Mouse (Mus musculus): Measurements from ENCODE around the gene Tm4sf19.

Gene Tm4sf19

DNA sequence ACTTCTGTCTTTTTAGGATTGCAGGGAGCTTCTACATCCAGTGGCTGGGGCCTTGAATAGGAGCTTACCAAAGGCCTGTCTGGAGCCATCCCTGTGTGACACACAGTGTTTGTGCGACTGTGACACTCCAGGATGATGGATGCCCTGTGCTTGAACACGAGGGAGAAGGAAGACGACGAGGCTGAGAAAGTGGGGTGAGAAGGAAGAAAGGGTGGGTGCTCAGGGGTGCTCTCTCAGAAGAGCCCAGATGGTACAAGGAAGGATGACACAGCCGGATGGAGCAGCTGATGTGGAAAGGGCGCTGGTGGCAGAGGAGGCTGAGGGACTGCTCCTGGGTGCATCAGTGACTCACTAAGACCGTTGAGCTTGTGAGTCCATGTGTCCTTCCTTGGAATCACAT lies at the start of gene Tm4sf19:
Gene Tm4sf19 (plus strand): TSS at position 240 of the 400 bp plus-strand sequence.
- no peak for DNase-seq

DNA sequence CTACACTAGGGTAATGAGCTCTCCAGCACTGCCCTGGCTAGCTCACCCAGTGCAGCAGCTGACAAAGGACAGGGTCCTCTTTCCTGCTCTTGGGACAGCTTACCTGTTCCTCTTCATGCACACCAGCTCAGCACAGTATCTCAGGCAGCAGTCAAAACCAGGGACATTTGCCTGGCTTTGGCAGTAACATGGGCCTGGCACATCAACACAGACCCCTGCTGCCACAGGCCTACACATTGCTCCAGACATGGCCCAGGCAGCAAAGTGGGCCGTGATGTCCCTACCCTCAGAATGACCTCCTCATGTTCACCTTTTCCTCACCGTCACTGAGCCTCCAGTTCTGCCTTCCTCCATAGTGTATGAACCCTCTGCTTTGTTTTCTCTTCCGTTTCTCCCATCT lies 49.5 kb upstream of the Tm4sf19 start:
- no peak for DNase-seq

DNA sequence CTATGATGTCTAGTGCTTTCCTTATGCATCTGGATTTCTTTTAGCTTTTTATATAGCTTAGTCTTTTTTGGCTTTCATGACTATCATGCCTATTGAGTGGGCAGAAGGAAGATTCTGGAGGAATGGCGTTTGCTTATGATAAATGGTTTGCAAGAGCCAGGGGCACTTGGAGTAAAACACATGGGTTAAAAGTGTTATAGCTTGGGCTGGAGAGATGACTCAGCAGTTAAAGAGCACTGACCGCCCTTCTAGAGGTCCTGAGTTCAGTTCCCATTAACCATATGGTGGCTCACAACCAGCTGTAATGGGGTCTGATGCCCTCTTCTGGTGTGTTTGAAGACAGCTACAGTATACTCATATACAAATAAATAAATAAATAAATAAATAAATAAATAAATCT lies 36.8 kb upstream of the Tm4sf19 start:
- DNase-seq: no peak

DNA sequence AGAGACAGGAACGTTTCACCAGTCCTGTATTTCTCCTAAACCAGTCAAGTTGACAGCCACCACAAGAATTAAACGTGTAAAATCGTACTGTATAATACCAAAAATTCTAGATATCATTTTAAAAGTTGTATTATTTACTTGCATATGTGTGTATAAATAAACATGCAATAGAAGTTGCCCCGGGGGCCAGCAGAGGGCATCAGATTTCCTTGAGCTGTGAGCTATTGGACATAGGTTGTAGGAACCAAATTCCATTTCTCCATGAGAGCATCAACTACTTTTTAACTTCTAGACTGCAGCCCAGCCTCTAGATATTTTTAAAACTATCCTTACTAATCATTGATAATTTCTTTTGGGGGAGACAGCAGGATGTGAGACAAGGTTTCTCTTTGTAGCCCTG lies 29.0 kb upstream of the Tm4sf19 start:
- no peak for DNase-seq

DNA sequence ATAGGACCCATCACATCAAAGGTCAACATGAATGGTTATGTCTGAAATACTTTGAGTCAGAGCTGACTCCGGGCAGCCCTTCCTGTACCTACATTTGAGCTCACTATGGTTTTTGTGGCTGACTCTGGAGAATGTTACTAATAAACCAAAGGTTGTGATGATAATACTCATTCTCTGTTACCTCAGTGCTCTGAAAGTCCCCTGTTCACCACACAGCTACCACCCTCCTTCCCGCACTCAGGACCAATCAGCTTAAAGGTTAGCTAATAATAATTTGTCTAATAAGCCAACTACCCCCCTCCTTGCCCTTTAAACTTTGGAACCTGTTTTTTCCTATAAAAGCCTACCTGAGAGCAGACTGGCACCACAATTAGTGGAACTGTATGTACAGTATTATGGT lies 20.7 kb upstream of the Tm4sf19 start:
- DNase-seq: no peak

DNA sequence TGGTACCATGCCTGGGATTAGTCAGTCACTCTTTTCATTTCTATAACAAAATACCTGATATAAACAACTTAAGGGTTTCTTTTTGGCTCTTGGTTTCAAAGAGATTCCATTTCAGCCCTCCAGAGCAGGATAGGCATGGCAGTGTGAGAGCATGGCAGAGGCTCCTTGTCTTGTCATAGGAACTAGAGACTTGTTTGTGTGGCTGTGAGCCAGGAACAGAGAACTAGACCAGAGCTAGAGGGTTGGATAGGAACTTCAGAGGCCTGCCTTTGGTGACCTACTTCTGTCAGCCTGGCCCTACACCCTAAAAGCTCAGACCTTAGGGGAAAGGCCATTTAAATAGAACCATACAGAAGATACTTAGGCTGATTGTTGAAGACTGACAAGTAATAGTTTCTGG lies 17.4 kb upstream of the Tm4sf19 start:
- no peak for DNase-seq

DNA sequence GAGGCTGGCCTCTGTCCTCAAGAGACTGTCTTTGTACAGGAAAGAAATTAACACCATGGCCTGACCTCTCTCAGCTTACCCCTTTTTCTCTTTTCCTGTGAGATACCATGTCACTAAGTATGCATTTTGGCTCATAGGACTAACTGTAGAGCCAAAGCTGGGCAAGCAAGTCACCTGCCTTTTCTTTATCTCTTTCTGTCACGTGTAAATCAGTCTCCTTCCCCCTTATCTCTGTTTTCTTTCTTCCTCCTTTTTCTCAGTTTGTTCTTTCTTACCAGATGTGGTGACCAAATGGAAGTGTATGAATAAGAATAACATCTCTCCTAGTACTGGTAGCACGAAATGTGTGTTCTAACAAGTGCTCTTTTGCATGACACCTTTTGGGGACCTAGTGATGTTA lies 15.4 kb upstream of the Tm4sf19 start:
- DNase-seq: no peak

DNA sequence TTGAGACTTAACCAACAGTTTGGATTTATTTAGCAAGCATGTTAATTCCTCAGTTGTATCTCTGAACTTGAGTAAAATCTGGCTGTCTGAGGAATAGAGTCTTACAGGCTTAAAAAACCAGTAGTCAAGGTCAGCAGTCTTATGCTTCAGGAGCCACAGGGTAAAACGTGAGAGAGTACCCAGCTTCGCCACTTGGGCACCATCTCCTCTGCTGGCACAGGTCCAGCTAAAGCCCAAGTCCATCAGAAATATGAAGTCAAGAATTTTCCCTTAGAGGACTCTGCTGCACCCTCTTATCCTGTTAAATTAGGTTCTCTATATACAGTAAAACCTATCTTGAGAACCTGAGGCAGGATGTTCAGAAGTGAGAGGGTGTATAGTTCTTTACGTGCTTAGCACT lies 13.5 kb upstream of the Tm4sf19 start:
- DNase-seq: no peak

DNA sequence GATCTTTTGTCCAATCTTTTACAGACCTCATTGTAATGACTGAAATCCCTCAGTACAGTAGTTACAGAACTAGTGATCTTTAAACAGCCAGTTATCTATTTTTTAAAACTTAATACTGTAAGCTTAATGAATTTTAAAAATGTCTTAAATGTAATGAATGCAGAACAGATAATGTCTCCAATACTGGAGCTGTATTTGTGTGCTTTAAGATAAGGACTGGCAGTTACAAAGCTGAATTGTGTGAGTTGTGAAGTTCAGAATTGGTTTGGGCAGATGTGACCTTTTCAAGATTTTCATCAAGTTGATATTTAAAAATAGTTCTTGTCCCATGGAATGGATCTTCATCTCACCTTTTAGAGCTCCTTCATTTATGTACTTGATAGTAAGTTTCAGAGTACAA lies 11.3 kb upstream of the Tm4sf19 start:
- DNase-seq: no peak

DNA sequence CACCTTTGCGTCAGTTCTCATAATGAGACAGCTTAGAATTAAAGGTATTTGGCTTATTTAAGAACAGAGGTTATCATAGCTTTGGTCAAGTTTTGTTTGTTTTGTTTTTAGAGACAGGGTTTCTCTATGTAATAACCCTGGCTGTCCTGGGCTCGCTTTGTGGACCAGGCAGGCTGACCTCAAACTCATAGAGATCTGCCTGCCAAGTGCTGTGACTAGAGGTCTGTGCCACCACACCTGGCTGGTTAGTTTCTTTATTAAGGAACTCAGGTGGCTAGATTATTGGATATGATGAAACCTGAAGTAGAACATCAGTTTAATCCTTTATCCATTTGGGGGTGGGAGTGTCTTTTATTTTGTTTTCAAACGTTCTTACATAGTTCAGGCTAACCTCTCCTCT lies 10.5 kb upstream of the Tm4sf19 start:
- no peak for DNase-seq

DNA sequence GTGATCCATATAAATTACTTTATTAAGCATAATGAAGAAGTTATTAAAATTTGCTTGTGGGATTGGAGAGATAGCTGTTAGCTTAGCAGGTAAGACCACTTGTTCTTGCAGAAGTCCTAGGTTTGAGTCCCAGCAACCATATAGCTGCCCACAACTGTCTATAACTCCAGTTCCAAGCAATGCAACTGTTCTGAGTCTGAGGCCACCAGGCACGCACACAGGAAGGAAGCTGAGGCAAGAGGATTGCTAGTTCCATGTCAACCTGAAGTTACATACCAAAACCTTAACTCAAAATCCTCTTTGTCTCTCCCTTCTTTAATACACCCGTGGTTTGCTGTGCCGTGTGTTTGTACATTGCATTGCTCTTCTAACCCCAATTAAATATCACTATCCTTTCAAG lies 9.4 kb upstream of the Tm4sf19 start:
- DNase-seq: no peak

DNA sequence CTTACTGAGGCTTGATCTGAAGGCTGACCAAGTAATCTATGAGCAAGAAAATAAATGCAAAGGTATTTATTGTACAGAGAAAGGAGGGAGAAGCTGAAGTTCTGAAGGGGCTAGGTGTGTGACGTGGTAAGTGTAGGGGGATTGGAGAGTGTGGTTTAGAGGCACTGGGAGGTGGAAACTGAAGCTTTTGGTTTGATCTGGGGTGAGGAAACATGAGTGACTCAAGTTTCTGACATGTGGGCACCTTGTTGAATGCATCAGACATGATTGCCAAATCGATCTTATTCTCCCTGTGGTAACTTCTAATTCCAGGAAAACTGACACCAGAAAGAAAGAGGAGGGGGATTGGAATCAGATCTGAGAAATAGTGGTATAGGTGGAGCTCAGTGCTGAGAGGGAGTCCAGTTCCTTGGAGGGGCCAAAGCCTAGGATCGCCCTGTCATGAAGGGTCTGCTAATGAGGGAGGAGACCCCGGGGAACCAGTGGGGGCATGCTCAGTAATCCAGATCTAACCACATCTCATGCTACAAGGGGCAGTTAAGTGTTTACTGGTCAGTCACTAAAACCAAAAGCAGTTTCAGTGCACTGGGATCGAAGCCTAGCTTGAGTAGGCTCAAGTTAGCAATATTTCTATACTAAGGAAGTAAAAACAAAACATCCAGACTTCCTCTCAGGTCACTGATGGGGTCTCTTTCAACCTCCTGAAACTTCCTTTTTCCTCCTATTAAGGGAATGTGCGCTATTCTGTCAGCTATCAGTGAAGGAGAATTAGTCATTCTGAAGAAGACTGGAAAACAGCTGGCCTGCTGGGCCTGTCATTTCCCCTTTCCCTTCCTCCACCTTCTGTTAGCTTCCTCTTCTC lies 4.4 kb upstream of the Tm4sf19 start:
- DNase-seq: no peak

DNA sequence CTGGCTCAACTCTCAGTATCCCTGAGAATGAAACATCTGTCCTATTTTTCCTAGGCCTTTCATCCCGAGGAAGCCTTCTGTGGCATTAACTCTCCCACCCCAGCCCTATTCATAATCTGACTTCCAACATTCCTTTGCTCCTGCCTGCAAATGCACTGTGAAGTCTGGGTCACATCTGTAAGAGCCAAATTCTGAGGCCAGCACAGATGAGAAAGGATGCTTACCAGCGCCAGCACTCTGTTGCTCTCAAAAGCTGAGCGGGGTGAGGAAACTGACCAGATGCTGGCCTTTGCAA lies 3.8 kb upstream of the Tm4sf19 start:
- no peak for DNase-seq

DNA sequence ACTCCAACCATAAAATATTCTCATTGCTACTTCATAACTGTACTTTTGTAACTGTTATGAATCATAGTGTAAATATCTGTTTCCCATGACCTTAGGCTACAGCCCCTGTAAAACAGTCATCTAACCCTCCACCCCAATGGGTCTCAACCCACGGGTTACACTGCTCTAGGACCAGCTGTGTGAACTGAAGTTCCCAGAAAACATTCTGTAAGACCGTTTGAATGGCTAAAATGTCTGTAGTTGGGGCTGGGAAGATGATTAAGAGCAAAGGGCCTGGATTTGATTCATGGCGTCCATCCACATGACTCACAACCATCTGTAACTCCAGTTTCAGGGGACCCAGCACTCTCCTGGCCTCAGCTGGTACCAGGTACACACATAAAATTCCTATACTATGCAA lies 2.1 kb upstream of the Tm4sf19 start:
- no peak for DNase-seq

DNA sequence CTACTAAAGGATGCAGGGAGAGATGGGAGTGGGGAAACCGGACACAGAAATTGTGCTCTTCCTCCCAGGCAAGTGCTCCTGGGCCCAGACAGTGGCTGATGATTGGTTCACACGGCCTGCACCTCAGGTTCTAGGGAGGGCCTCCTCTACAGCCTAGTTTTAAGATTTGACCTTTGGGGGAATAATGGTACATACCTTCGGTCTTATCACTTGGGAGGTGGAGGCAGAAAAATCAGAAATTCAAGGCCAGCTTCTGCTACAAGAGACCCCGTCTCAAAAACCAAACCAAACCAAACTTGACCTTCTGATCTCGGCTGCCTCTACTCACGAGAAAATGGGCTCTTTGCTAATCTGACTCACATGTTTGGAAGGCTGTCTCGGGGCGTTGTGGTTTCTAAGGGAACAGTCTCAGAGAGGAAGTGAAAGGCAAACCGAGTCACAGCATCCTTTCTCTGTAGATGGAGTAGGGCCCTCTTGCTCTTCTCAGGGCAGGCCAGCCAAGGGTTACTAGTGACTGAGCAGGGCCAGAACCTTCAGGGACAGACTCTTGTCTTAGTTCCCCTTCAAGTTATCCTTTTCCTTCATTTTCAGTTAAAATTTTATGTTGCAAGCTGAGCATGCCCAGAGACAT lies 1.1 kb downstream of the Tm4sf19 start:
- no peak for DNase-seq

DNA sequence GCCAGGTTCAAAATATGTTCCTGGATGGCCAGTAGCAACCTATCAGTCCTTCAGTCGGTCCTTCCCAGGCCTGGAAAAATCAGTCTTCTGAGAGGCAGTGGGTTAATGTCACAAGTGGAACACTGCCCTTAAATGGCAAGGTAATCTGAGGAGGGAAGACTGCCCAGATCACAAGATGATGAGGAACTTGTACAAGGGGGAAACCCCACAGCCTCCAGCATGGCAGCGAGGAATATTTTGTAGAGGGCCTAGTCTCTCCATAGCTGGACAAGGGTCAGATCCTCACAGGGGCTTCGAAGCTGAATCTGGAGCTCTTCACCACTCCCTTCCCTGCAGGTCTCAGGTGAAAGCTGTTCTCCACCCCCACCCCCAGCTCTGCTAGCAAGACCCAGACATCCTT lies 2.5 kb downstream of the Tm4sf19 start:
- DNase-seq: no peak

DNA sequence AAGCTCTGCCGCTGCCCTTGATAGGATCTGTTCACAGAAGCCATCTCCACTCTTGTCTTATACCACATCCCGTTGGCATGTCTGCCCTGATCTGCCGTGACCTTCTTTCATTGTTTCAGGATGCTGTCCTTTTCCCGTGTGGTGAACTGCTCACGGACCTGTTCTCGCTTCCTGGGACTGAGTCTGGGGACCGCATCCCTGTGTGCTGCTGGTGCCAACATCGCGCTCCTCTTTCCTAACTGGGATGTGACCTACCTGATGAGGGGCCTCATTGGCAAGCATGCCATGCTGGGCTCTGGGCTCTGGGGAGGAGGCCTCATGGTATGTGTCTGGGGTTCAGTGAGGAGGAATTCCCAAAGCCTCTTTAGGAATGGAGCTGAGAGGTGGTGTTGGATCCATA lies 5.4 kb downstream of the Tm4sf19 start:
- no peak for DNase-seq

DNA sequence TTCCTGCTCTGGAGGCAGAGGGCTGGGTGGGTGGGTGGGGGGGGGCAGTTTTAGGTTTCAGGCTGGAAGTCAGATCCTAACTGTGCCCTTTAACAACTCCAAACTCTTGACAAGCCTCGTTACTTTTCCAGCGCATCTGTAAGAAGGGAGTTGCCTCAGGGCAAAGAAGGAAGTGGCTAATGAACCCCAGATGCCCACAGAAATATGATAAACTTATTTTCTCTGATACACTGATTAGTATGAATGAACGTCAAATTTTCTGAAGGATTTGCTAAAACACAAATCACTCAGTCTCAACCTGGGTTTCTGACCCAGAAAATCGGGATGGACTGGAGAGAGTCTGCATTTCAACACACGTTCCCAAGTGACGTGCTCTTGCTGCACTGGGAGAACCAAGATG lies 6.4 kb downstream of the Tm4sf19 start:
- no peak for DNase-seq

DNA sequence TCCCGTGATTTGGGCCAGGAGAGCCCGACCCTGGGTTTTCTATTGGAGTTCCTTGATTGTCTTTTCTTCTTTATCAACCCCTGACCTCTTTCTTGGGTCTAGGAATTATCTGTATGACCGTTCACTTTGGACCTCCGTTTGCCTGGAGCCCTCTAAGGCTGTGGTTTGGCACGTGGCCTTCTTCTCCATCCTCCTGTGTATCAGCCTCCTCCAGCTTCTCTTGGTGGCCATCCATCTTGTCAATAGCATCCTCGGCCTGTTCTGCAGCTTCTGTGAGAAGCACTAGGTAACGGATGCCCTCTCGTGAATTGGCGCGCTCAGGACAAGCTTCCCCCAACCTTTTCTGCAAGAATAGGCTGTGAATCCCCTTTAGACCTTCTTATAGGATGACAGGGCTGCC lies 7.4 kb downstream of the Tm4sf19 start:
- DNase-seq: no peak

DNA sequence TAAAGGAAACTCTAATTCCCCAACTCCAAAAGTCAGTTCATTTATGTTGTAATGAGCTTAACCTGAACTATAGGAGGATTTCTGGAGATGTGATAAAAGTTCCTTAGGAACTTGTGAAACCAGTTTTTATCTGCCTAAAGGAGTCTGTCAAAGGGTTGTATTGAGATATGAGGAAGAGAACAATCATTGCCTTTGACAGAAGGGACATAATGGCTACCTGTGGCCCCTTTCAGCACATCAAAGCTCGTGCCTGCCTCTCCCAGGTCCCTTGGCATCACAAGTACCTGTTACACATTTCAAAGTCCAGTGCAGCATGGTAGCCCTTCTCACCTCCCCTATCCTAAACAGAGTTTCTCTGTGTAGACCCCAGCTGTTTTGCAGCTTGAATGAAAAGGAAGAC lies 17.2 kb downstream of the Tm4sf19 start:
- DNase-seq: no peak

DNA sequence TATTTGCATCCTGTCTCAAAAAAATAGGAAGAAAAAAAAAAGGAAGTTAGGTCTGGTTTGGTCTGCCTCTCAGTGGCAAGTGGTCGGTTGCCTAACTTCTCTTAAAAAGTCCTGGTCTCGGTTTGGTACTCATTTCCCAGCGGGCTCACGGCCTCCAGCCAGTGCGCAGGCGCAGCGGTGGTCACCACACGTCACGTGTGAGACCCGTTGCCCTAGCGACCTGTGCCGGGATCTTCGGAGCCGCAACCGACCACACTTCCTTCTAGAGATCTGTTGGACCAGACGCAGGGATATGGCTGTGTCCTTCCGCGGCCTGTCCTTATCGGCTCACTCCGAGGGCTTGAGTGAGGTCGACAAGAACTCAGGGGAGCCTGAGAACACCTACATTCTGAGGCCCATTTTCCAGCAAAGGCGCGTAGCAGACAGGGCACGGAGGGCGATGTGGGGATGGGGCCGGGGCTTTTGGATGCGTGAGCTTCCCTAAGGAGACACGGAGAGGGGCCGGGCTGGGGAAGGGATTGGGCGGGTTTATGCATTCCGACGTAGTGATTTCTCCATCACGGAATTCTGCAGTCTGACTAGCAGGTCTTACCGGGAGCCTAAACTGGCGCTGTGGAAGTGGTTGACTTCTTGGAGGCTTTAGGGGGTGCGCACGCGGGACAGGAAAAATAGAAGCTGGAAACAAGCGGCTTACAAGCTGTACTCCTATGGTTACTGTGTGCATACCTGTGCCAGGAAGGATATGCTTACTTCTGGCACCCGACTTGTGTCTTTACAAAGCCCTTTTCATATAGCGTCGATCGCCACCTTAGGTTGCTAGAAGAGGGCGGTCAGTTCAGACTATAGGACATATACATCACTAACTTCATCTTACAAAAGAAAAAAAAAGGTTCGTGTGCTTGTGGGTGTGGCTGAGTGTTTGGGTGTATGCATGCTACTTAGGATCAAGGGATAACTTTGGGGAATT lies 19.5 kb downstream of the Tm4sf19 start, which contains the start of gene Tctex1d2:
Gene Tctex1d2 (plus strand): TSS at position 186 of the 967 bp plus-strand sequence.
- DNase-seq: peak; percentile 91

DNA sequence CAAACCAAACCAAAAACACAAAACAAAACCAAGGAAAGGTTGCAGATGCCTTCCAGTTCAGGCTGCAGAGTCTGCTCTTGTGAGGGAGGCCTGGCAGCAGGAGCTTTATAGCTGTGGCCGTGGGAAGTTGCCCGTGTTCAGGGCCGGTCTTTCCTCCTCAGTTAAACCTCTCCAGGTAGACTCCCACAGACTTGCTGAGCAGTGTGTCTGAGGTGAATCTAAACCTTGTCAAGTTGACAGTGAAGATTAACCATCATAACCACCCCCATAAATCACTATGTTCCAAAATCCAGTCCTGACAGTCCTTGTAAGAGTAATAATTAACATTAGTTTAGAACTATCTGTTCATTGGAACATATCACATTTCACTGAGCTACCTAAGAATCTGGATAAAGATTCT lies 27.2 kb downstream of the Tm4sf19 start:
- no peak for DNase-seq

DNA sequence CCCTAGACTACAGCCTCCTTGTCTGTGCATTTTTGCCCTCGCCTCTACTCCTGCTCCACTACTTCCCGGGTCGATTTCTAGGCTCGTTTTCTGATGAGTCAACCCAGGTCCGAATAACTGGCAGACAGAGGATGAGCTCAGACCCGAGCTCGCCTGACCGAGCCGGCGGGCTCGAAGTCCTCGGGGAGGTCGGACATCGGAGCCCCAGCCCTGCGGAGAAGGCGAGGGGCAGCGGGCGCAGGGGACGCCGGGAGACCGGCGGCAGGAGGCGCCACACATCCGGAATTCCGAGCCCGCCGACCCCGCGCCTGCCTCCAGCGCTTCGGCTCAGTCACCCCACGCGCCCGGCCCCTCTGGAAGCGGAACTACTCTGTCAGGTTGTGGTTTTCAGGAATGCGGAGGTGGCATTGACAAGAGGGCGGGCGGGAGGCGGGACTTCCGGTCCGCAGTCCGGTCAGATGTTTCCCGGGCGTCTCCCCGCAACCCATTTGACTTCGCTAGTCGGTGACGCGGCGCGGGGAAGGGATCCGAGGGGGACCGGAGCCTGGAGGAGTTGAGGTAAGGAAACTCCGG lies 30.3 kb downstream of the Tm4sf19 start, which contains the start of gene Pcyt1a:
Gene Pcyt1a (plus strand): TSS at position 448 of the 573 bp plus-strand sequence.
- peak; percentile 89 for DNase-seq

All from right cerebral cortex, postnatal 25 days (tissue).